In genomic region chr11:62602619-62603311, GRCm38 (mm10) we compare ENCODE assay signal across 7 mouse cellular contexts. TPM values are rescaled to one million over a fixed set of nuclear protein-coding genes. Genes with fewer than 3 reads are reported as not detected.
DNase-seq lines count a peak whose midpoint lies in the region; ATAC-seq lines count a peak whose summit lies in the region.

No protein-coding gene starts in this region.

- DNase-seq in adrenal gland, adult 2 months = peak; percentile 98
- peak; percentile 99 for DNase-seq in embryo, embryonic 11.5 days (ENCODE audit: low read depth, low spot score)
- peak; percentile 91 to 96 for DNase-seq in gastrocnemius, postnatal 36 days
- DNase-seq in left cerebral cortex, postnatal 36 days (ENCODE audit: low spot score in 2 of 2) = peak; percentile 97 to 98
- DNase-seq in midbrain, embryonic 11.5 days (ENCODE audit: low spot score, missing footprints) = peak; percentile 99
- DNase-seq in skeletal muscle tissue, adult 2 months (ENCODE audit: low read depth, low spot score) = peak; percentile 98

- peak; percentile 92 for ATAC-seq in intestine, embryonic 16.5 days
- peak; percentile 93 for ATAC-seq in midbrain, embryonic 11.5 days (ENCODE audit: low FRiP score)

- peak overlapping the region; percentile 76 for H3K4me3 ChIP-seq in intestine, embryonic 16.5 days (ENCODE audit: low read length)
- peak overlapping the region; percentile 92 for H3K4me3 ChIP-seq in midbrain, embryonic 11.5 days (ENCODE audit: low read depth, low read length)

- H3K27ac ChIP-seq in intestine, embryonic 16.5 days (ENCODE audit: low read length) = peak overlapping the region; percentile 94
- H3K27ac ChIP-seq in midbrain, embryonic 11.5 days (ENCODE audit: low read depth, low read length) = peak overlapping the region; percentile 75

- no peaks in the 10 kb centered on the region for H3K27me3 ChIP-seq in intestine, embryonic 16.5 days (replicated peaks; ENCODE audit: control insufficient read depth, insufficient read depth, low read length)
- H3K27me3 ChIP-seq in midbrain, embryonic 11.5 days (ENCODE audit: control insufficient read depth, insufficient read depth, low read length) = no peaks in the 10 kb centered on the region

- peak overlapping the region; percentile 94 for H3K9ac ChIP-seq in intestine, embryonic 16.5 days (ENCODE audit: low read depth, low read length)
- H3K9ac ChIP-seq in midbrain, embryonic 11.5 days (ENCODE audit: low read length) = peak overlapping the region; percentile 98

- no peaks in the 10 kb centered on the region for H3K9me3 ChIP-seq in intestine, embryonic 16.5 days (ENCODE audit: control insufficient read depth, low read length)
- H3K9me3 ChIP-seq in midbrain, embryonic 11.5 days (ENCODE audit: control insufficient read depth, low read length) = no peaks in the 10 kb centered on the region

- intact Hi-C loops in gastrocnemius, postnatal 36 days (cut with DNase I) = no loop called here
- intact Hi-C loops in left cerebral cortex, postnatal 36 days (cut with DNase I) = loop anchor here (1.0 kb wide), 1 partner anchor 51 kb away; the partner anchor contains the start of gene Ubb

- peaks cover 16% of the 10 kb centered on the region; the same call in 1 of the 2 replicates for H3K36me3 ChIP-seq in intestine, embryonic 16.5 days (ENCODE audit: control insufficient read depth, insufficient read depth, low read length)
- H3K36me3 ChIP-seq in midbrain, embryonic 11.5 days (ENCODE audit: control insufficient read depth, insufficient read depth, low read length) = peaks cover 29% of the 10 kb centered on the region

- peak overlapping the region; percentile 65 for H3K4me2 ChIP-seq in intestine, embryonic 16.5 days (ENCODE audit: low read depth, low read length)
- H3K4me2 ChIP-seq in midbrain, embryonic 11.5 days = peak overlapping the region; percentile 87

- H3K4me1 ChIP-seq in intestine, embryonic 16.5 days (ENCODE audit: control insufficient read depth, insufficient read depth, low read length) = peaks cover 21% of the 10 kb centered on the region
- peaks cover 22% of the 10 kb centered on the region for H3K4me1 ChIP-seq in midbrain, embryonic 11.5 days (ENCODE audit: control insufficient read depth, insufficient read depth, low read length)

- WGBS in intestine, embryonic 16.5 days = under 1% methylated on average over 58 of the region's 58 CpGs
- WGBS in midbrain, embryonic 11.5 days = 1% methylated on average over 58 of the region's 58 CpGs

RNA-seq across cellular contexts. Expression of gene Trpv2, which starts 28.5 kb away (rescaled TPM):
- 1 to 10 TPM; 2.7 to 4.2 TPM for total RNA-seq in adrenal gland, adult 2 months (2021)
- 2.7 and 3.9 TPM in 2 replicates for polyA plus RNA-seq in adrenal gland, adult 2 months (2012; rRNA removed)
- total RNA-seq in gastrocnemius, postnatal 36 days (2021) = 1 to 10 TPM in 1 of 2 experiments, under 1 TPM in 1; 0.87 to 1.1 TPM
- polyA plus RNA-seq in intestine, embryonic 16.5 days (2015; fragmentation: Nextera tagmentation; extraction: Ambion mirVana) = 11.0 and 11.2 TPM in 2 replicates
- total RNA-seq in left cerebral cortex, postnatal 36 days (2021) = 10 to 100 TPM; 17.5 to 19.2 TPM
- polyA plus RNA-seq in midbrain, embryonic 11.5 days (2014; fragmentation: Nextera tagmentation; extraction: Ambion mirVana) = 4.9 and 5.4 TPM in 2 replicates

RNA-seq across cellular contexts. Expression of gene Lrrc75a, which starts 45.6 kb away (rescaled TPM):
- total RNA-seq in adrenal gland, adult 2 months (2021) = 10 to 100 TPM; 17.5 to 40.5 TPM
- polyA plus RNA-seq in adrenal gland, adult 2 months (2012; rRNA removed) = 46.9 and 73.5 TPM in 2 replicates
- total RNA-seq in gastrocnemius, postnatal 36 days (2021) = 1 to 10 TPM; 3.5 to 4.3 TPM
- 14.1 and 23.8 TPM in 2 replicates for polyA plus RNA-seq in intestine, embryonic 16.5 days (2015; fragmentation: Nextera tagmentation; extraction: Ambion mirVana)
- 10 to 100 TPM; 18.7 to 21.8 TPM for total RNA-seq in left cerebral cortex, postnatal 36 days (2021)
- 12.5 and 12.6 TPM in 2 replicates for polyA plus RNA-seq in midbrain, embryonic 11.5 days (2014; fragmentation: Nextera tagmentation; extraction: Ambion mirVana)

RNA-seq across cellular contexts. Expression of gene Mmgt2, which starts 45.7 kb away (rescaled TPM):
- total RNA-seq in adrenal gland, adult 2 months (2021) = 10 to 100 TPM; 34.5 to 47.3 TPM
- polyA plus RNA-seq in adrenal gland, adult 2 months (2012; rRNA removed) = 87.2 and 88.1 TPM in 2 replicates
- total RNA-seq in gastrocnemius, postnatal 36 days (2021) = 1 to 10 TPM; 3.9 to 4.0 TPM
- polyA plus RNA-seq in intestine, embryonic 16.5 days (2015; fragmentation: Nextera tagmentation; extraction: Ambion mirVana) = 82.9 and 86.3 TPM in 2 replicates
- 10 to 100 TPM; 20.2 to 27.0 TPM for total RNA-seq in left cerebral cortex, postnatal 36 days (2021)
- polyA plus RNA-seq in midbrain, embryonic 11.5 days (2014; fragmentation: Nextera tagmentation; extraction: Ambion mirVana) = 38.5 and 43.8 TPM in 2 replicates

RNA-seq across cellular contexts. Expression of gene Ubb, which starts 51.8 kb away (rescaled TPM):
- total RNA-seq in adrenal gland, adult 2 months (2021) = 1,000 to 10,000 TPM; 1,385 to 1,758 TPM
- polyA plus RNA-seq in adrenal gland, adult 2 months (2012; rRNA removed) = 1,114 and 1,206 TPM in 2 replicates
- 100 to 1,000 TPM; 783 to 809 TPM for total RNA-seq in gastrocnemius, postnatal 36 days (2021)
- polyA plus RNA-seq in intestine, embryonic 16.5 days (2015; fragmentation: Nextera tagmentation; extraction: Ambion mirVana) = 2,570 and 2,643 TPM in 2 replicates
- total RNA-seq in left cerebral cortex, postnatal 36 days (2021) = 1,000 to 10,000 TPM; 1,698 to 1,876 TPM
- 3,727 and 3,899 TPM in 2 replicates for polyA plus RNA-seq in midbrain, embryonic 11.5 days (2014; fragmentation: Nextera tagmentation; extraction: Ambion mirVana)

Comparison
In these comparisons a context has a peak if more than half of its experiments do, and no peak if none do; other contexts are left out.
1. Peak in every context shown above with its lines: DNase-seq, ATAC-seq, H3K4me3 ChIP-seq and H3K27ac ChIP-seq.
2. RNA of gene Mmgt2, which starts 45.7 kb away (total RNA-seq): 34.5 to 47.3 TPM in adrenal gland, adult 2 months and 20.2 to 27.0 TPM in left cerebral cortex, postnatal 36 days; 3.9 to 4.0 TPM in gastrocnemius, postnatal 36 days; every median in the first group is over 4 times any median in the second.